Mouse (Mus musculus): ENCODE results near the gene Cep41. TPM values are rescaled to one million over a fixed set of nuclear protein-coding genes. Genes with fewer than 3 reads are reported as not detected.

Gene Cep41
- polyA plus RNA-seq, 1 experiment from 2014 or later = 14.2 TPM

DNA sequence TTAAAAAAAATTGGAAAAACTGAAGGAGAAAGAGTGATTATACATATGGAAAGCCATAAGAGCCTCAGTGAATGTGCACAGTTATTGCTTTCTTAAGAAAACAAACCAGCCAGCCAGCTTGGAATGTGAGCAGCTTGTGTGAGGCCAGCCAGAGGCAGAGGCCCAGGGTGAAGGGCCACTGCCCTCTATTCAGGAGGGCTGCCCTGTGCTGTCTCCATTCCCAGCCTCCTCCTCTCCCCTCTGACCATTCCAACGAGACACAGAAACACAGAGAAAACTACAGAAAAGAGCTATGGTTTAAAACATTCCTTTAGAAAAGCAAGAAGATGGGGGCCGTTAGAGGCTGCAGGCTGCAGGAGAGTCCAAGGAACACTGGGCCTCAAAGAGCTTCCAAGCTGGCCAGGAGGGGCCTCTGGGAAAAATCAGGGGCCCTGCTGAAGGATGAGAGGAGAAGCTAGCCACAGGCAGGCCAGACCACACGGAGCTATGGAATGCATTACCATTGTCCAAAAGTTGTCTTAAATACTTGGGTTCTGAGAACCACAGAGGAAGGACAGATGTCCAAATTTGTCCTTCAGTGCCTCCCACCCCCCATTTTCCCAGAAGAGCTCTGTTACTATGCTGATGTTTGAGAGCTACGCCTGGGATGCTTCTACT, 57.2 kb downstream of the Cep41 start:
- Histone ChIP-seq H3K4me3 (replicated peaks; ENCODE audit: low read depth, low read length) (no peak overlapping the region), H3K4me1 (ENCODE audit: control insufficient read depth, insufficient read depth, low read length) (peaks cover 6% of the 10 kb centered on the region; the same call in 1 of the 2 replicates), H3K9me3 (ENCODE audit: control insufficient read depth, low read length) (no peaks in the 10 kb centered on the region), H3K36me3 (ENCODE audit: control insufficient read depth, insufficient read depth, low read length) (no peaks in the 10 kb centered on the region), H3K4me2 (ENCODE audit: low read length) (no peak overlapping the region), H3K27ac (replicated peaks; ENCODE audit: low read depth, low read length) (no peak overlapping the region), H3K9ac (replicated peaks; ENCODE audit: low read length) (no peak overlapping the region), H3K27me3 (ENCODE audit: control insufficient read depth, insufficient read depth, low read length) (no peaks in the 10 kb centered on the region)
- 29% methylated on average over 4 of the region's 4 CpGs for WGBS
- ATAC-seq (ENCODE audit: low FRiP score, low TSS enrichment) (no peak), DNase-seq (no peak)

DNA sequence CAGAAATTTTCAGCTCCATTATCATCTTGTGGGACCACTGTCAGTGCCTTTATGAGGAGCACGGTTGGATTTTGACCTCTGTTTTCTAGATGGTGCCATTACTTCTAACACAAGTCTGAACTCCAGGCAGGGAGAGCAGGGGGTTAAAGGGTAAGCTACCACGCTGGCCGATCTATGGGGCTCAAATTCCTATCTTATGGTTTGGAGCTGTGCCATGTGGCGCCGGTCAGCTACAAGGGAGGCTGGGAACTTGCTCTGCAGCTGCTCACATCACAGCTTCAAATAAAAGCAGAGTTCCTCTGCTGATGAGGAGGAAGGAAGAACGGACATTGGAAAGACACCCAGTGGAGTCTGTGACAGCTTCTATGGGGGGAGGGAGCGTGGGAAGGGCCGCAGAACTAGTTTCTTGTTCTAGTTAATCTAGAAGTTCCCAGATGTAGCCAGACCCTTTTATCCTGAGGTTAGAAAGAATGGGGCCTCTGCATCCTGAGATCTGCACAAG, 58.1 kb downstream of the Cep41 start:
- no peaks in the 10 kb centered on the region for H3K27me3 ChIP-seq (ENCODE audit: control insufficient read depth, insufficient read depth, low read length)
- 58% methylated on average over 8 of the region's 8 CpGs for WGBS
- no peaks in the 10 kb centered on the region for H3K36me3 ChIP-seq (ENCODE audit: control insufficient read depth, insufficient read depth, low read length)
- no peak overlapping the region for H3K27ac ChIP-seq (replicated peaks; ENCODE audit: low read depth, low read length)
- H3K9me3 ChIP-seq (ENCODE audit: control insufficient read depth, low read length) = no peaks in the 10 kb centered on the region
- H3K4me3 ChIP-seq (replicated peaks; ENCODE audit: low read depth, low read length) = no peak overlapping the region
- H3K9ac ChIP-seq (replicated peaks; ENCODE audit: low read length) = no peak overlapping the region
- no peak for DNase-seq
- no peak overlapping the region for H3K4me2 ChIP-seq (ENCODE audit: low read length)
- no peak for ATAC-seq (ENCODE audit: low FRiP score, low TSS enrichment)
- peaks cover 6% of the 10 kb centered on the region; the same call in 1 of the 2 replicates for H3K4me1 ChIP-seq (ENCODE audit: control insufficient read depth, insufficient read depth, low read length)

DNA sequence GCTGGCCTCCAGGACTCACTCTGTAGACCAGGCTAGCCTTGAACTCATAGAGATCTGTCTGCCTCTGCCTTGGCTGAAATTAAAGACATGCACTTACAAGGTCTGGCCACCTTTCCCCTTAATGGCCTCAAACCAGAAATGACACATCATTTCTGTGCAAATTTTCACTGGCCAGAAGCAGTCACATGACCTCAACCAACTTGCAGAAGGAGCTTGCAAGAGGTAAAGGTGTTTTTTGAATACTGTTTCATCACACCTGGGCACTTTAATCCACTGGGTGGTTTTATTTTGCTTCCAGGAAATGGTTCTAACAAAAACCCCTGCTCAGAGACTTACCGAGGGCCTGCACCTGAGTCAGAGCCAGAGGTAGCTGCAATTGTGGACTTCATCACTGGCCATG, 63.6 kb downstream of the Cep41 start:
- Histone ChIP-seq H3K4me3 (replicated peaks; ENCODE audit: low read depth, low read length) (no peak overlapping the region), H3K4me2 (ENCODE audit: low read length) (no peak overlapping the region), H3K9me3 (ENCODE audit: control insufficient read depth, low read length) (no peaks in the 10 kb centered on the region), H3K36me3 (ENCODE audit: control insufficient read depth, insufficient read depth, low read length) (no peaks in the 10 kb centered on the region), H3K27ac (replicated peaks; ENCODE audit: low read depth, low read length) (no peak overlapping the region), H3K9ac (replicated peaks; ENCODE audit: low read length) (no peak overlapping the region), H3K4me1 (ENCODE audit: control insufficient read depth, insufficient read depth, low read length) (peaks cover 6% of the 10 kb centered on the region), H3K27me3 (ENCODE audit: control insufficient read depth, insufficient read depth, low read length) (no peaks in the 10 kb centered on the region)
- 85% methylated on average over 1 of the region's 1 CpGs for WGBS
- DNase-seq = no peak
- ATAC-seq (ENCODE audit: low FRiP score, low TSS enrichment) = no peak

DNA sequence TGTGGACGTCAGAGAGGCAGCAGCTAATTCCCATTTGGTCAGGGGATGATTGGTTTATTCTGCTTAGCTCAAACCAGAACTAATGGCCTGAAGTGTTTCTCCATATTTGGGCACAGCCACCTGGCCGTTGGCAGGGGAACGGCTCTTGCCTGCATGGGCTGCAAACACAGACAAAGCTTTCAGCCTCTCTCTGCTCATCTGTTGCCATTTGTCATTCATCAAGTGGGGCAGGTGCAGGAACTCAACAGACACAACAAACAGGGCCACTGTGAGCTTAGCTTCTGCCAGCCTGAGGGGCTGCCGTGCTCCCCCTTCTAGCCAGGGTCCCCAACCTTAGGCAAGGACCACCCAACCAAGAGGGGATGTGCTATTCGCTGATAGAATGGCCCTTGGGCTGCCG, 65.4 kb downstream of the Cep41 start:
- Histone ChIP-seq H3K9me3 (ENCODE audit: control insufficient read depth, low read length) (no peaks in the 10 kb centered on the region), H3K9ac (replicated peaks; ENCODE audit: low read length) (no peak overlapping the region), H3K27ac (replicated peaks; ENCODE audit: low read depth, low read length) (peak overlapping the region; percentile 75), H3K4me2 (ENCODE audit: low read length) (no peak overlapping the region), H3K27me3 (ENCODE audit: control insufficient read depth, insufficient read depth, low read length) (no peaks in the 10 kb centered on the region), H3K36me3 (ENCODE audit: control insufficient read depth, insufficient read depth, low read length) (no peaks in the 10 kb centered on the region), H3K4me3 (replicated peaks; ENCODE audit: low read depth, low read length) (no peak overlapping the region), H3K4me1 (ENCODE audit: control insufficient read depth, insufficient read depth, low read length) (peaks cover 6% of the 10 kb centered on the region)
- peak; percentile 74 for DNase-seq
- WGBS = 27% methylated on average over 6 of the region's 6 CpGs
- peak; percentile 74; the same call in 1 of the 2 replicates for ATAC-seq (ENCODE audit: low FRiP score, low TSS enrichment)

DNA sequence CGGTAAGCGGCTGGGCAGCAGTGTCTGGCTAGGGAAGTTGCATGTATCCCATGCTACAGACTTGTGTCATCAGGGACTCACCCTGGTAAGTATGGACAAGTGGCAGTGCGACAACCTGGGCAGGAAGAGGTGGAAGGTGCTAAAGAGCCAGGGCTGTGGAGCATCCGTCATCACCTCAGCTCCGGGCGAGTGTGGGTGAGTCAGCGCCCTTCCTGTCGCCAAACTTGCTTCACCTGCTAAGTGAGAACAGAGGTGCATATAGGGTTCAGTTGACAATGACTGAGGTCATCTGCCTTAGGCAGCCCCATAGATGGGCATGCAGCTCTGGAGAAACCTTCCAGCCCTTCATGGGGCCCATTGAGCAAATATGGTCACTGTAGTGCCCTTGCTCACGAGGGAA, 68.8 kb downstream of the Cep41 start:
- no peak overlapping the region for H3K9ac ChIP-seq (replicated peaks; ENCODE audit: low read length)
- DNase-seq (no peak), ATAC-seq (ENCODE audit: low FRiP score, low TSS enrichment) (no peak)
- no peak overlapping the region for H3K4me3 ChIP-seq (replicated peaks; ENCODE audit: low read depth, low read length)
- 94% methylated on average over 9 of the region's 9 CpGs for WGBS
- no peak overlapping the region for H3K27ac ChIP-seq (replicated peaks; ENCODE audit: low read depth, low read length)
- no peaks in the 10 kb centered on the region for H3K27me3 ChIP-seq (ENCODE audit: control insufficient read depth, insufficient read depth, low read length)
- no peaks in the 10 kb centered on the region for H3K9me3 ChIP-seq (ENCODE audit: control insufficient read depth, low read length)
- H3K36me3 ChIP-seq (ENCODE audit: control insufficient read depth, insufficient read depth, low read length) = no peaks in the 10 kb centered on the region
- H3K4me1 ChIP-seq (ENCODE audit: control insufficient read depth, insufficient read depth, low read length) = peaks cover 6% of the 10 kb centered on the region
- H3K4me2 ChIP-seq (ENCODE audit: low read length) = no peak overlapping the region

DNA sequence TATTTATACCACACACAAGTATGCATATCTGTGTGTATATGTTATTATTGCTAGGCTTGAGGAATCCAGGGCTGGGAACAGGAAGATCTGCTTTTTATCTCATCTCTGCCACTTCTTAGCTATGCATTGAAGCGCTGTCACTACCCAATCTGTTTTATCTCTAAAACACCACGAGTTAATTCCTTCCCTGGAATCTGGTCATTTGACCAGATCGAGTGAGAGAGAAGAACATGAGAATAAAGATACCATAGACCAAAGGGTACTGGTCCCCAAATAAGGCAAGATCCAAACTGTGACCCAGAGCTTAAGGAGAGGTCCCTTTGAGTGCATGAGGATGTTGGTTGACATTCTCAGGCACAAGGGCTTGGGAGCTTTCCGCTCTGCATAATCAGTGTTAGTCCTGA, 71.6 kb downstream of the Cep41 start:
- Histone ChIP-seq H3K4me1 (ENCODE audit: control insufficient read depth, insufficient read depth, low read length) (peaks cover 24% of the 10 kb centered on the region), H3K4me2 (ENCODE audit: low read length) (no peak overlapping the region), H3K4me3 (replicated peaks; ENCODE audit: low read depth, low read length) (no peak overlapping the region), H3K27ac (replicated peaks; ENCODE audit: low read depth, low read length) (no peak overlapping the region), H3K36me3 (ENCODE audit: control insufficient read depth, insufficient read depth, low read length) (no peaks in the 10 kb centered on the region), H3K9ac (replicated peaks; ENCODE audit: low read length) (no peak overlapping the region), H3K27me3 (ENCODE audit: control insufficient read depth, insufficient read depth, low read length) (no peaks in the 10 kb centered on the region), H3K9me3 (ENCODE audit: control insufficient read depth, low read length) (no peaks in the 10 kb centered on the region)
- no peak for ATAC-seq (ENCODE audit: low FRiP score, low TSS enrichment)
- WGBS = 78% methylated on average over 4 of the region's 4 CpGs
- DNase-seq = no peak

DNA sequence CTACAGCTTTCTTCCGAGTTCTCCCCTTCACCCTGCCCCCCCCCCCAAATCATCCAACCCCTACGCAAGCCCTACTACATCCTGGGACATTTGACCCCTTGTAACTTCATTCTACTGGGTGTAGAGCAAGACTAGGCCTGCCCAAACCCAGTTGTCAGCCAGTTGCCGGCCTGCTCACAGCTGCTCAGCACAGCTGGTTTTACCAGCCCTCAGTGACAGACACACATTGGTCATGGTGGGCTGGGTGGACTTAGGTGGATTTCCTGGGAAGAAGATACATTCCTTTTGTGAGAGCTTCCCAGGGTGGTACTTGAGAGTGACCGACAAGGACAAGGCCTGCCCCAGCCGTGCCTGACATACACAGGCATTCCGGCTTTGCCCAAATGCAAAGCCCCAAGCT, 72.6 kb downstream of the Cep41 start:
- H3K4me3 ChIP-seq (replicated peaks; ENCODE audit: low read depth, low read length) = no peak overlapping the region
- ATAC-seq (ENCODE audit: low FRiP score, low TSS enrichment) (no peak), DNase-seq (no peak)
- H3K27me3 ChIP-seq (ENCODE audit: control insufficient read depth, insufficient read depth, low read length) = no peaks in the 10 kb centered on the region
- no peak overlapping the region for H3K4me2 ChIP-seq (ENCODE audit: low read length)
- WGBS = 86% methylated on average over 6 of the region's 6 CpGs
- H3K36me3 ChIP-seq (ENCODE audit: control insufficient read depth, insufficient read depth, low read length) = no peaks in the 10 kb centered on the region
- no peaks in the 10 kb centered on the region for H3K9me3 ChIP-seq (ENCODE audit: control insufficient read depth, low read length)
- peaks cover 34% of the 10 kb centered on the region for H3K4me1 ChIP-seq (ENCODE audit: control insufficient read depth, insufficient read depth, low read length)
- H3K27ac ChIP-seq (replicated peaks; ENCODE audit: low read depth, low read length) = no peak overlapping the region
- H3K9ac ChIP-seq (replicated peaks; ENCODE audit: low read length) = no peak overlapping the region

DNA sequence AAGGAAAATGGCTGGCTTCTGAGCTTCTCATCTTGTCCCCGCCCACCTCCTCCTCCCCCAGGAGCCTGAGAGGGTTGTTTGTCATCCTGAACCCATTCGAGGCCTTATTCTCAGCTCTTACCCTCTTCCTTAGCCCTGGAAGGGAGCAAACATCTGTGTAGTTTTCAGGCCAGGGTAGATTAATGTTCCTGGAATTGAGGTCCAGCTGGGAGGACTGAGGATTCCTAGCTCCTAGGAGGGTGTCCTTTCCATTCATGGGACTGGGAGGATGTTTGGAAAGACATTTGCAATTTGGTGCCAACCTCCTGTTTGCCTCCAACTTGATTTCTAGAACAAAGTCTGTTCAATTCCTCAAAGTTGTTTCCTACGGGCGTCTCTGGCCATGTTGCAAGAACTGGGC, 73.0 kb downstream of the Cep41 start:
- ATAC-seq (ENCODE audit: low FRiP score, low TSS enrichment) = no peak
- Histone ChIP-seq H3K27me3 (ENCODE audit: control insufficient read depth, insufficient read depth, low read length) (no peaks in the 10 kb centered on the region), H3K27ac (replicated peaks; ENCODE audit: low read depth, low read length) (no peak overlapping the region), H3K9ac (replicated peaks; ENCODE audit: low read length) (no peak overlapping the region), H3K36me3 (ENCODE audit: control insufficient read depth, insufficient read depth, low read length) (no peaks in the 10 kb centered on the region), H3K9me3 (ENCODE audit: control insufficient read depth, low read length) (no peaks in the 10 kb centered on the region), H3K4me3 (replicated peaks; ENCODE audit: low read depth, low read length) (no peak overlapping the region), H3K4me2 (ENCODE audit: low read length) (no peak overlapping the region), H3K4me1 (ENCODE audit: control insufficient read depth, insufficient read depth, low read length) (peaks cover 38% of the 10 kb centered on the region)
- no peak for DNase-seq
- 88% methylated on average over 4 of the region's 4 CpGs for WGBS

DNA sequence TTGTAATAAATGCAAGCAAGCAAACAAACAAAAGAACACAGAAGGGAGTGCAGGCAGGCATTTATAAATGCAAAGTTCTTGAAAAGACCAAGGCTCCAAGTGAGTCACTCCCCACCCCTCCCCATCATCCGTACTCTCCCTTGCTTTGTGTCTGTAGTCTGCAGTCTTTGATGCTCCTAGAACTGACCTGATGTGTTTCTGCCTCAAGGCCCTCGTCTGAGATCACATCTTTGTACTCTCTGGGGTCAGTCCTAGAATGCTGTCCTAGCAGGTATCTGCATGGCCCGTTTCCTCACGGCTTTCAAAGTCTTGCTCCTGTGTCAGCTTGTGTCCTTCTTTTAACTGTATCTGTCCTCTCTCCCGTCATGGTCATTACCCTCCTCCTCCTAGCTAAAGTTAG, 73.9 kb downstream of the Cep41 start:
- no peak for ATAC-seq (ENCODE audit: low FRiP score, low TSS enrichment)
- Histone ChIP-seq H3K27ac (replicated peaks; ENCODE audit: low read depth, low read length) (no peak overlapping the region; the same call in 1 of the 2 replicates), H3K4me3 (replicated peaks; ENCODE audit: low read depth, low read length) (no peak overlapping the region), H3K4me2 (ENCODE audit: low read length) (no peak overlapping the region), H3K27me3 (ENCODE audit: control insufficient read depth, insufficient read depth, low read length) (no peaks in the 10 kb centered on the region), H3K36me3 (ENCODE audit: control insufficient read depth, insufficient read depth, low read length) (no peaks in the 10 kb centered on the region), H3K4me1 (ENCODE audit: control insufficient read depth, insufficient read depth, low read length) (peaks cover 42% of the 10 kb centered on the region), H3K9ac (replicated peaks; ENCODE audit: low read length) (no peak overlapping the region), H3K9me3 (ENCODE audit: control insufficient read depth, low read length) (no peaks in the 10 kb centered on the region)
- 52% methylated on average over 5 of the region's 5 CpGs for WGBS
- no peak for DNase-seq
